Mouse (Mus musculus): ENCODE measurements around the gene Erbb3. TPM values are rescaled to one million over a fixed set of nuclear protein-coding genes. Genes with fewer than 3 reads are reported as not detected.
"Not testable (repeated sequence)": the region's sequence is repeated elsewhere in the genome, so short reads cannot be mapped to it uniquely, and the experiment has no call there.

The Erbb3 gene
- total RNA-seq, 2 experiments from 2014 or later: 7.7 to 9.0 TPM

- DNase-seq: no peak
These were observed 32.5 kb downstream of the Erbb3 start for GRCm38 (mm10) chr10:128556963-128557362.

- no peak for DNase-seq
These were observed 33.2 kb downstream of the Erbb3 start for GRCm38 (mm10) chr10:128556286-128556685.

- not testable (repeated sequence) for DNase-seq
These were observed 33.9 kb downstream of the Erbb3 start for GRCm38 (mm10) chr10:128555567-128555966.

- not testable (repeated sequence) for DNase-seq
These were observed 39.2 kb downstream of the Erbb3 start for GRCm38 (mm10) chr10:128550144-128550823.

GRCm38 (mm10) chr10:128549682-128550057 is 39.8 kb downstream of the Erbb3 start:
- DNase-seq: not testable (repeated sequence)

- DNase-seq: peak; percentile 86
These were observed 40.3 kb downstream of the Erbb3 start, which contains the start of gene Rpl41 for GRCm38 (mm10) chr10:128548947-128549681. TSS of gene Rpl41 (minus strand) at chr10:128549305.

- DNase-seq: not testable (repeated sequence)
These were observed 41.2 kb downstream of the Erbb3 start for GRCm38 (mm10) chr10:128548051-128548791.

- DNase-seq: peak; percentile 83
These were observed 42.0 kb downstream of the Erbb3 start, which contains the start of gene Zc3h10 for GRCm38 (mm10) chr10:128547361-128548032. TSS of gene Zc3h10 (minus strand) at chr10:128547774.

- no peak for DNase-seq
These were observed 42.7 kb downstream of the Erbb3 start for GRCm38 (mm10) chr10:128546787-128547186.

- DNase-seq: no peak
These were observed 43.1 kb downstream of the Erbb3 start for GRCm38 (mm10) chr10:128546361-128546760.

GRCm38 (mm10) chr10:128545570-128545898 is 43.9 kb downstream of the Erbb3 start:
- DNase-seq: no peak

GRCm38 (mm10) chr10:128544674-128545569 is 44.5 kb downstream of the Erbb3 start:
- no peak for DNase-seq

- DNase-seq: no peak
These were observed 45.2 kb downstream of the Erbb3 start for GRCm38 (mm10) chr10:128544151-128544657.

- no peak for DNase-seq
These were observed 46.4 kb downstream of the Erbb3 start for GRCm38 (mm10) chr10:128543100-128543499.

- no peak for DNase-seq
These were observed 51.0 kb downstream of the Erbb3 start for GRCm38 (mm10) chr10:128538340-128538870.

GRCm38 (mm10) chr10:128536266-128536940 is 53.0 kb downstream of the Erbb3 start:
- peak; percentile 77 for DNase-seq

- DNase-seq: no peak
These were observed 53.7 kb downstream of the Erbb3 start for GRCm38 (mm10) chr10:128535624-128536265.

GRCm38 (mm10) chr10:128535206-128535605 is 54.2 kb downstream of the Erbb3 start:
- no peak for DNase-seq

Data from gastrocnemius, postnatal 10 days (tissue).